Comparison of ENCODE assay signal across 7 mouse cellular contexts in genomic region chr11:5520412-5521265, GRCm38 (mm10). TPM values are rescaled to one million over a fixed set of nuclear protein-coding genes. Genes with fewer than 3 reads are reported as not detected.
A peak's percentile ranks its signal among the peaks of the same experiment; 100 is the strongest.
DNase-seq lines count a peak whose midpoint lies in the region; ATAC-seq and TF ChIP-seq lines count a peak whose summit lies in the region.

Gene Xbp1, plus strand, starts transcription at chr11:5520659.

- H3K4me1 ChIP-seq in embryonic facial prominence, embryonic 11.5 days (ENCODE audit: control insufficient read depth, insufficient read depth, low read length), result no peaks in the 10 kb centered on the region
- peaks cover 12% of the 10 kb centered on the region for H3K4me1 ChIP-seq in kidney, adult 2 months (ENCODE audit: control insufficient read depth, insufficient read depth, low read length)
- peaks cover 16% of the 10 kb centered on the region for H3K4me1 ChIP-seq in limb, embryonic 12.5 days (replicated peaks)
- H3K4me1 ChIP-seq in midbrain, embryonic 15.5 days, result peaks cover 27% of the 10 kb centered on the region
- H3K4me1 ChIP-seq in spleen, adult 2 months (ENCODE audit: control insufficient read depth, insufficient read depth, insufficient read length), result no peaks in the 10 kb centered on the region; the same call in 1 of the 2 replicates

- peak within 1 kb of the TSS; percentile 82 for H3K27ac ChIP-seq in embryonic facial prominence, embryonic 11.5 days (replicated peaks; ENCODE audit: low read depth, low read length)
- peak within 1 kb of the TSS; percentile 99 for H3K27ac ChIP-seq in kidney, adult 2 months (ENCODE audit: insufficient read depth, low read depth, low read length)
- H3K27ac ChIP-seq in limb, embryonic 12.5 days, result peak within 1 kb of the TSS; percentile 93
- peak within 1 kb of the TSS; percentile 94 for H3K27ac ChIP-seq in midbrain, embryonic 15.5 days
- H3K27ac ChIP-seq in spleen, adult 2 months (ENCODE audit: insufficient read depth, low read length), result peak within 1 kb of the TSS; percentile 88

- peaks cover 10% of the 10 kb centered on the region for H3K36me3 ChIP-seq in embryonic facial prominence, embryonic 11.5 days (replicated peaks; ENCODE audit: control insufficient read depth, insufficient read depth, low read depth, low read length)
- peaks cover 21% of the 10 kb centered on the region for H3K36me3 ChIP-seq in kidney, adult 2 months (ENCODE audit: control insufficient read depth, insufficient read depth, low read length)
- H3K36me3 ChIP-seq in limb, embryonic 12.5 days, result peaks cover 34% of the 10 kb centered on the region
- peaks cover 28% of the 10 kb centered on the region for H3K36me3 ChIP-seq in midbrain, embryonic 15.5 days (replicated peaks)
- H3K36me3 ChIP-seq in spleen, adult 2 months (ENCODE audit: control insufficient read depth, insufficient read depth, low read length), result peaks cover 20% of the 10 kb centered on the region

- H3K4me2 ChIP-seq in embryonic facial prominence, embryonic 11.5 days (ENCODE audit: low read depth, low read length), result peak within 1 kb of the TSS; percentile 71
- peak within 1 kb of the TSS; percentile 63 for H3K4me2 ChIP-seq in limb, embryonic 12.5 days
- H3K4me2 ChIP-seq in midbrain, embryonic 15.5 days, result peak within 1 kb of the TSS; percentile 72

- no peaks in the 10 kb centered on the region for H3K9me3 ChIP-seq in embryonic facial prominence, embryonic 11.5 days (replicated peaks; ENCODE audit: control insufficient read depth, low read length)
- H3K9me3 ChIP-seq in limb, embryonic 12.5 days, result no peaks in the 10 kb centered on the region
- H3K9me3 ChIP-seq in midbrain, embryonic 15.5 days, result no peaks in the 10 kb centered on the region

- TF ChIP-seq CTCF in kidney, adult 2 months (conservative IDR thresholded peaks at IDR 0.05; ENCODE audit: insufficient read depth, insufficient read length, low read depth, low read length), result no peak
- no peak for TF ChIP-seq CTCF in spleen, adult 2 months (IDR thresholded peaks at IDR 0.05; ENCODE audit: extremely low read depth, insufficient read depth, insufficient read length, insufficient replicate concordance)

- under 1% methylated on average over 70 of the region's 72 CpGs for WGBS in embryonic facial prominence, embryonic 11.5 days
- WGBS in kidney, adult 2 months, result under 1% methylated on average over 72 of the region's 72 CpGs
- WGBS in limb, embryonic 12.5 days, result under 1% methylated on average over 72 of the region's 72 CpGs
- under 1% methylated on average over 72 of the region's 72 CpGs for WGBS in midbrain, embryonic 15.5 days
- WGBS in spleen, adult 2 months, result under 1% methylated on average over 68 of the region's 72 CpGs

- ATAC-seq in embryonic facial prominence, embryonic 11.5 days (replicated peaks; ENCODE audit: insufficient number of reproducible peaks, low FRiP score, low TSS enrichment, low read depth), result peak; percentile 98
- peak; percentile 97 for ATAC-seq in limb, embryonic 12.5 days (ENCODE audit: insufficient number of reproducible peaks, insufficient read depth, low FRiP score, low TSS enrichment, low read depth)
- peak; percentile 98 for ATAC-seq in midbrain, embryonic 15.5 days (replicated peaks)

- H3K4me3 ChIP-seq in embryonic facial prominence, embryonic 11.5 days (ENCODE audit: low read depth, low read length), result peak within 1 kb of the TSS; percentile 93
- peak within 1 kb of the TSS; percentile 92 for H3K4me3 ChIP-seq in kidney, adult 2 months (ENCODE audit: insufficient read depth, low read depth, low read length)
- H3K4me3 ChIP-seq in limb, embryonic 12.5 days (replicated peaks), result peak within 1 kb of the TSS; percentile 98
- H3K4me3 ChIP-seq in midbrain, embryonic 15.5 days, result peak within 1 kb of the TSS; percentile 95
- peak within 1 kb of the TSS; percentile 89 for H3K4me3 ChIP-seq in spleen, adult 2 months (ENCODE audit: extremely low read depth, insufficient read depth, insufficient read length)

- H3K27me3 ChIP-seq in embryonic facial prominence, embryonic 11.5 days (ENCODE audit: control insufficient read depth, insufficient read depth, low read length), result no peaks in the 10 kb centered on the region
- no peaks in the 10 kb centered on the region for H3K27me3 ChIP-seq in kidney, adult 2 months (replicated peaks; ENCODE audit: control insufficient read depth, insufficient read depth, low read length)
- no peaks in the 10 kb centered on the region for H3K27me3 ChIP-seq in limb, embryonic 12.5 days
- H3K27me3 ChIP-seq in midbrain, embryonic 15.5 days (replicated peaks), result no peaks in the 10 kb centered on the region
- no peaks in the 10 kb centered on the region for H3K27me3 ChIP-seq in spleen, adult 2 months (ENCODE audit: control insufficient read depth, insufficient read depth, low read length)

- peak; percentile 99 for DNase-seq in adrenal gland, postnatal 14 days
- DNase-seq in embryonic facial prominence, embryonic 11.5 days (ENCODE audit: low spot score), result peak; percentile 96
- DNase-seq in heart, adult 11 months, result peak; percentile 100
- peak; percentile 99 for DNase-seq in kidney, adult 2 months
- peak; percentile 77 to 95 for DNase-seq in spleen, adult 2 months (ENCODE audit: low read depth in 1 of 2, low spot score in 2 of 2)

- H3K9ac ChIP-seq in embryonic facial prominence, embryonic 11.5 days (replicated peaks; ENCODE audit: low read length), result peak within 1 kb of the TSS; percentile 97
- peak within 1 kb of the TSS; percentile 97 for H3K9ac ChIP-seq in limb, embryonic 12.5 days (replicated peaks)
- H3K9ac ChIP-seq in midbrain, embryonic 15.5 days, result peak within 1 kb of the TSS; percentile 98

- TF ChIP-seq POLR2A in kidney, adult 2 months (IDR thresholded peaks at IDR 0.05; ENCODE audit: low read depth, low read length), result peak; percentile 58
- peak; percentile 84 for TF ChIP-seq POLR2A in spleen, adult 2 months (IDR thresholded peaks at IDR 0.05; ENCODE audit: low read depth, low read length)

RNA-seq across cellular contexts. Expression of gene Xbp1, which starts in this region (rescaled TPM):
- total RNA-seq in adrenal gland, postnatal 14 days (2021), result 124 and 125 TPM in 2 replicates
- 152 and 161 TPM in 2 replicates for polyA plus RNA-seq in embryonic facial prominence, embryonic 11.5 days (2014; fragmentation: Nextera tagmentation; extraction: Ambion mirVana)
- 99.8 and 102 TPM in 2 replicates for polyA plus RNA-seq in kidney, adult 2 months (2012; rRNA removed)
- 127 and 136 TPM in 2 replicates for polyA plus RNA-seq in limb, embryonic 12.5 days (2016; fragmentation: Nextera tagmentation; extraction: Ambion mirVana)
- 152 and 159 TPM in 2 replicates for polyA plus RNA-seq in midbrain, embryonic 15.5 days (2015; fragmentation: Nextera tagmentation; extraction: Ambion mirVana)
- polyA plus RNA-seq in spleen, adult 2 months (2012; rRNA removed), result 63.7 and 75.6 TPM in 2 replicates

Comparison
In these comparisons a context has a peak if more than half of its experiments do, and no peak if none do; other contexts are left out.
1. Peak in every context shown above with its lines: DNase-seq, ATAC-seq, H3K4me3 ChIP-seq and H3K27ac ChIP-seq.